23 mouse cellular contexts compared by ENCODE assay signal in genomic region chr5:138840981-138841380, GRCm38 (mm10). TPM values are rescaled to one million over a fixed set of nuclear protein-coding genes. Genes with fewer than 3 reads are reported as not detected.
A peak's percentile ranks its signal among the peaks of the same experiment; 100 is the strongest.
DNase-seq lines count a peak whose midpoint lies in the region; TF ChIP-seq lines count a peak whose summit lies in the region.
"Had no signal": no experiment of that assay in that cellular context is flagged by ENCODE, and none has a peak within 500 bp of the region (broad histone marks: within the 10 kb centered on the region; RNA-seq: fewer than 3 reads in every experiment).

No protein-coding gene starts in this region.

- H3K4me3 ChIP-seq in kidney, adult 2 months (ENCODE audit: insufficient read depth, low read depth, low read length), result no peak overlapping the region
- H3K4me3 ChIP-seq: embryonic facial prominence, embryonic 13.5 days; embryonic facial prominence, embryonic 15.5 days; erythroblast, embryonic 14.5 days; forebrain, embryonic 10.5 days; forebrain, embryonic 12.5 days had no signal

- TF ChIP-seq CTCF in kidney, adult 2 months (conservative IDR thresholded peaks at IDR 0.05; ENCODE audit: insufficient read depth, insufficient read length, low read depth, low read length), result no peak

- DNase-seq in kidney, adult 2 months, result peak; percentile 64
- no peak for DNase-seq in kidney, postnatal 14 days
- DNase-seq in kidney, postnatal 25 days, result peak; percentile 43 to 57
- DNase-seq in kidney, postnatal 4 days, result no peak
- DNase-seq: adrenal gland, adult 2 months; adrenal gland, postnatal 10 days; adrenal gland, postnatal 25 days; cerebellum, adult 11 months; cerebellum, adult 18-20 months; cerebellum, adult 8-10 months; cerebellum, adult 9-11 months; cerebellum, postnatal 14 days; cerebellum, postnatal 36 days; embryo, embryonic 11 days had no signal

- TF ChIP-seq POLR2A in kidney, adult 2 months (IDR thresholded peaks at IDR 0.05; ENCODE audit: low read depth, low read length), result no peak

- H3K4me1 ChIP-seq in kidney, adult 2 months (ENCODE audit: control insufficient read depth, insufficient read depth, low read length), result no peaks in the 10 kb centered on the region
- H3K4me1 ChIP-seq: embryonic facial prominence, embryonic 13.5 days; embryonic facial prominence, embryonic 15.5 days; forebrain, embryonic 10.5 days; forebrain, embryonic 12.5 days had no signal

- 65% methylated on average over 4 of the region's 4 CpGs for WGBS in kidney, adult 2 months

- H3K27me3 ChIP-seq in kidney, adult 2 months (replicated peaks; ENCODE audit: control insufficient read depth, insufficient read depth, low read length), result no peaks in the 10 kb centered on the region
- H3K27me3 ChIP-seq: embryonic facial prominence, embryonic 13.5 days; embryonic facial prominence, embryonic 15.5 days; forebrain, embryonic 12.5 days had no signal

- H3K27ac ChIP-seq in kidney, adult 2 months (ENCODE audit: insufficient read depth, low read depth, low read length), result no peak overlapping the region
- H3K27ac ChIP-seq: embryonic facial prominence, embryonic 13.5 days; embryonic facial prominence, embryonic 15.5 days; forebrain, embryonic 10.5 days; forebrain, embryonic 12.5 days had no signal

- H3K36me3 ChIP-seq in kidney, adult 2 months (ENCODE audit: control insufficient read depth, insufficient read depth, low read length), result no peaks in the 10 kb centered on the region
- H3K36me3 ChIP-seq: embryonic facial prominence, embryonic 13.5 days; embryonic facial prominence, embryonic 15.5 days; forebrain, embryonic 10.5 days; forebrain, embryonic 12.5 days had no signal

RNA-seq across cellular contexts. Expression of gene Gm5294, which starts 21.1 kb away (rescaled TPM):
- polyA plus RNA-seq in kidney, adult 2 months (2012; rRNA removed), result 0.14 and 0.16 TPM in 2 replicates
- polyA plus RNA-seq: C2C12; embryonic facial prominence, embryonic 11.5 days; embryonic facial prominence, embryonic 13.5 days; embryonic facial prominence, embryonic 15.5 days; erythroblast, embryonic 14.5 days; forebrain, embryonic 10.5 days; forebrain, embryonic 12.5 days; forebrain, embryonic 14.5 days; forebrain, embryonic 16.5 days had no signal

Comparison
In these comparisons a context has a peak if more than half of its experiments do, and no peak if none do; other contexts are left out.
1. DNase-seq: peak in kidney, adult 2 months (single experiment) and kidney, postnatal 25 days (2 of 2); none in kidney, postnatal 14 days (single experiment) and kidney, postnatal 4 days (0 of 2).